Mouse (Mus musculus): ENCODE measurements around the gene Lmna.

Lmna gene

GRCm38 (mm10) chr3:88500655-88501365 is 8.9 kb downstream of the Lmna start:
- DNase-seq (ENCODE audit: low spot score in 2 of 2) = no peak

DNA sequence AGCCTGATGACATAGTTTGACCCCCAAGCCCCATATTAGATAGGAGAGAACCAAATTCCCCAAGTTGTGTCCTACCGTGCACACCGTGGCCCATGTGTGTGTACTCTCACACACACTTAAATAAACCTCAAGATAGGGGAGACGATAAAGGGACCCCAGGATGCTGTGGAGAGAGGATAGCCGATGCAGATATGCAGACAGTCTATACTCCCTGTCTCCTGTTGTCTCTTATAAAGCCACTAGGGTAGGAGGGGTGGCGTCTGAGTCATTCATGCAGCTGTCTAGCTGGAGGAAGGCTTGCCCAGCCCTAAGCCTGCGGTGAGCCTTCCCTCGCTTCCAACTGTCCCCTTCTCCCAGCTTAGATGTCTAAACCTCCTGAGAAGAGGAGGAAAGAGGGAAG is 9.7 kb downstream of the Lmna start:
- DNase-seq (ENCODE audit: low spot score in 2 of 2) = no peak

DNA sequence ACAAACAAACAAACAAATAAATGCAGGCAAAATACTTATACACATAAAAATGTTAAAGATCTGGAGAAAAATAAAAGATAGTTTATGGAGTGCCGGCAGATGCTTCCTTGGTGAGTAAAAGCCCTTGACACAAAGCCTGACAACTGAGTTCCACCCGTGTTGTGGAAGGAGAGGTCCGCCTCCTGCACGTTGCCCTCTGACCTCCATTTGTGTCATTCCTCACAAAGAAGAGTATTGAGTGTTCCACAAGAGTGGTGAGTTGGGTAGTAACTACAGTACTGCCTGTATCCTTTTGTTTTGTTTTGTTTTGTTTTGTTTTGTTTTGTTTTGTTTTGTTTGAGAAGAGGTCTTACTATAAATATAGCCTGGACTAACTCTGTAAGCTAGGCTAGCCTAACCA is 10.2 kb downstream of the Lmna start:
- no peak for DNase-seq (ENCODE audit: low spot score in 2 of 2)

- DNase-seq (ENCODE audit: low spot score in 2 of 2) = no peak
Observed at GRCm38 (mm10) chr3:88495741-88496415, 13.9 kb downstream of the Lmna start.

- DNase-seq (ENCODE audit: low spot score in 2 of 2) = peak in 1 of 2 experiments; percentile 57
Observed at GRCm38 (mm10) chr3:88494836-88495628, 14.7 kb downstream of the Lmna start.

DNA sequence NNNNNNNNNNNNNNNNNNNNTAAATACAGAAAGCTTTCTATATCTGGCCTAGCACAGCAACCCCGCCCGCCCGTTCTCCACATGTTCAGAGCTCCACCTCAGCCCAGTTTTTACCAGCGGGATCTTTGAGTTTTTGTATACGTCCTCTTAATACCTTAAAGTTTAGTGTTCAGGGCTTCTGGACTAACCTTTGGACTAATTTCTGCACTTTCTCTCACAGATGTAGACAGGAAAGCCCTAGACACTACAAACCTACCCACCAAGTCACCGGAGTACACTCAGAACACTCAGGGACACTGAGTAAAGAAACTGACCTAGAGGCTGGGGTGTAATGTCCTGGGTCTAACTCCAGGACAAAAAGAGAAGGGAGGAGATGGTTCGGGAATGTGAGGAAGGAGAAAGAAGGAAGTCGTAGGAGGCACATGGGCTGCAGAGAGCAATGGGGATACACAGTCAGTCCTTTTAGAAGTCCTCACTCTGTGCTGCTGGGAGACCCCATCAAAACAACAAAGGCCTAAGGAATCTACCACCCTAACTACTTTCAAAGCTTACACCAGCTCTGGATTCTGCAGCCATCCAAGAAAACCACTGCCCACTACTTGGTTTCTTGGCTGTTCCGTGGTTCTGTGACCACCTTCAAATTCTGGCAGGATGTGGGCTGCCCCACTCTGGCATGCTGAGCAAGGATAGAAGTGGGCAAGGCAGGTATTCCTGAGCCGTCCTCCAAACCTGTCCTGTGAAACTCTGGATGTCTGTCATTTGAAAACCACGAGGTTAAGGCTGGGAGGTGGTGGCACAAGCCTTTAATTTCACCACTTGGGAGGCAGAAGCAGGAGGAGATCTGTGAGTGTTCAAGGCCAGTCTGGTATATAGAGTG is 15.8 kb downstream of the Lmna start:
- DNase-seq (ENCODE audit: low spot score in 2 of 2) = no peak

- DNase-seq (ENCODE audit: low spot score in 2 of 2) = no peak
Observed at GRCm38 (mm10) chr3:88487396-88487795, 22.4 kb downstream of the Lmna start.

DNA sequence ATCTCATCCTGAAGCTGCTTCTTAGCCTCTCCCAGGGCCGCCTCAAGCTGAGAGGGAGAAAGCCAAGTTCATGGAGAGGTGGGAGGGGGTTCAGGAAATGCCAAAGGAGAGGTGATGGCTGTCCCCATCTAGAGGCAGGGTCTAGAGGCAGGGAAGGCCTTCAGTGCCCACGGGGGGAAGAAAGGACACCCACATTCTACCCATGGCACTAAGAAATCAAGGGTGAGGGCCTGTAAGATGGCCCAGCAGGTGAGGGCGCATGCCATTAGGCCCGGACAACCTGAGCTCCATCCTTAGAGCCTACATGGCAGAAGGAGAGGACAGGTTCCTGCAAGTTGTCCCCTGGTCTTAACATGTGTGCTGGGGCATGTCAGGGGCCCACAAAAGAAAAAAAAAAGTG is 22.9 kb downstream of the Lmna start:
- no peak for DNase-seq (ENCODE audit: low spot score in 2 of 2)

DNA sequence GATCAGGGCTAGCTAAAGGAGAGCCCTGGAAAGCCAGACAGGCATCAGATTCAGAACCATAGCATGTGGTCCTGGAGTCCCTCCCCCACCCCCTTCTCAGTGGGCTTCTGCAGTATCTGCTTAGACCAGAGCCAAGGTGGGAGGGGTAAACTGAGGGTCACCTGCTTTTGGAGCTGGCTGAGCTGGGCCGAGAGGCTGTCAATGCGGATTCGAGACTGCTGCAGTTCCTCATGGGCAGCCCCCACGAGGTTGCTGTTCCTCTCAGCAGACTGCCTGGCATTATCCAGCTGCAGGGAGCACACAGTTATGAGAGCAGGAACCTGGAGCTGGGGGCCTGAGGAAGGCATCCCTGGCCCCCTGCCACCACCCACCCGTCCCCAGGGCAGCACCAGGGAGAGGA is 23.7 kb downstream of the Lmna start:
- no peak for DNase-seq (ENCODE audit: low spot score in 2 of 2)

DNA sequence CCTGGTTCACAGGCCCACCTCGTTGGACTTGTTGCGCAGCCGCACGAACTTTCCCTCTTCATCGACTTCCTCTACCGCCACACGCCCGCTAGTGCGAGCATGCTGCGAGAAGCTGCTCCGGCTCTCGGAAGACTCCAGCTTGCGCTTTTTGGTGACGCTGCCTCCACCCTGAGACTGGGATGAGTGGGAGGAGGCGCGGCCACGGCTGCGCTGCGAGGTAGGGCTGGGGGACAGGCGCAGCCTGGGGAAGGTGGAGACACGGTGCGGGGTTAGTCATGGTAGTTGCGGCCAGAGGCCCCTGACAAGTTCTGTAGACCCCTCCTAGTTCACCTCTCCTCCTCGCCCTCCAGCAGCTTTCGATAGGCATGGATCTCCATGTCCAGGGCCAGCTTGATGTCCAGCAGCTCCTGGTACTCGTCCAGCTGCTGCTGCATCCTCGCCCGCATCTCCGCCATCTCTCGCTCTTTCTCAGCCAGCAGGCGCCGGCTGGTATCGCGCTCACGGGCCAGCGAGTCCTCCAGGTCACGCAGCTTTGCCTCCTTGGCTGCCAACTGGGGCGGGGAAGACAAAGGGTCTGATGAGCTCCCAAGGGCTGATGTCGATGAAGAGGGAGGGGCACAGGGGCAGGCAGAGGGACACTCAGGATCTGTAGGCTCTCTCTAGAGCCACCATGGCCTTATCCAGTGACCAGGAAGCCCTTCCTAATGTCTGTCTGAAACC is 25.0 kb downstream of the Lmna start:
- DNase-seq (ENCODE audit: low spot score in 2 of 2) = no peak

- DNase-seq (ENCODE audit: low spot score in 2 of 2) = peak in 1 of 2 experiments; percentile 40
Observed at GRCm38 (mm10) chr3:88483621-88484020, 26.1 kb downstream of the Lmna start.

GRCm38 (mm10) chr3:88483141-88483540 is 26.6 kb downstream of the Lmna start:
- DNase-seq (ENCODE audit: low spot score in 2 of 2) = no peak

DNA sequence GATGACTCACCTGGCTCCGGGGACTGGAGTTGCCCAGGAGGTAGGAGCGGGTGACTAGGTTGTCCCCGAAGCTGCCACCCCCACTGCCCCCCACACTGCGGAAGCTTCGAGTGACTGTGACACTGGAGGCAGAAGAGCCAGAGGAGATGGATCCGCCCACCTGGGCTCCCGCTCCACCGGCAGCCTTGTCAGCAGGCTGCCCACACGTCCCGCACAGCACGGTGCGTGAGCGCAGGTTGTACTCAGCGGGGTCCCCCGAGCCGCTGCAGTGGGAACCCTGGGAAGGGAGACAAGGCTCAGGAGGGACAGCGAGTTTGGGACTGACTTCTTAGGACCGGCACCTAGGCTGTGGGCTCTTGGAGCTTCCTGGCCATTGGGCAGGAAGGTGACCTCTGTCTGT is 27.4 kb downstream of the Lmna start:
- no peak for DNase-seq (ENCODE audit: low spot score in 2 of 2)

DNA sequence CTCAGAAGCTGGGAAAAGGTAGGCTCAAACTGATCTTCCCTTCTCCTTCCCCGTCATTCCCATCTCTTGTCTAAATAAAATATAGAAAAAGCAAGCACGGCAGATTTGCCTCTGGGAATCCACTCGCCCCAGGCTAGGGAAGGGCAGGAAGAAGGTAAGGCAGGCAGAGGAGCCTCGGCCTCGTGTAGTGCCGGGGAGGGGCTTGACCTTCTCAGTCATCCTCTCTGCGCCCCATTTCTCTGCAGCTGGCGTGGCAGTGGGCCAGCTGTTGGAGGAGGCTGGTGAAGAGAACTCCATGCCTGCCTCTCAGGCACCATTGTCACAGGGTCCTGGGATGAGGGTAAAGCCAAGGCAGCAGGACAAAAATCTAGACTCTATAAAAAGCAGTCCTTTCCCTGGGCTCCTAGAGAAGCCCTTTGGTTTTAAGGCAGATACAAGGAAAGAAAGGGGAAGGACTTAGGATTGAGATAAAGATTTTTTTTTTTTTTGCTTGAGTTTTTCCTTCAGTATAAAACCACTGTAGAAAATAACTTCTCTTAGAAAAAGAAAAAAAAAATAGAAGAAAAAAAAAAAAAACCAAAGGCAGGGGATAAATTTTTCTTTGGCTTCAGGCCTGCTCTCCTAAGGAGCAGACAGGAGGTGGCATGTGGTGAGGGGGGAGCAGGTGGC is 28.2 kb downstream of the Lmna start:
- DNase-seq (ENCODE audit: low spot score in 2 of 2) = no peak

GRCm38 (mm10) chr3:88480679-88481078 is 29.1 kb downstream of the Lmna start:
- DNase-seq (ENCODE audit: low spot score in 2 of 2) = no peak

DNA sequence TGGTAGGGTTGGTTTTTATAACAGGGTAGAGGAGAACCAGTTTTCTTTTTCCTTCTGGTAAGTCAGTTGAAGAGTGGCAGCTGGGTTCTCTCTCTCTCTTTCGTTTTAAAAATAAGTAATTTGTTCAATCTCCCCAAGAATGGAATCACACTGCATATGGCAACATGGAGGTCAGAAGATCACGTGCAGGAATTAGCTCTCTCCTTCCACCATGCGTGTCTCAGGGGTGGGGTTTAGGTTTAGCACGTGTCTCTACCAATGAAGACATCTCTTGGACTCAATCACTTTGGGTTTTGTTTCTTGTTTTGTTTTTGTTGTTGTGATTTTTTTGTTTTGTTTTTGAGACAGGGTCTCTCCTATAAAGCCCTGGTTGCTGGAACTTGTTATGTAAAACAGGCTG is 29.9 kb downstream of the Lmna start:
- DNase-seq (ENCODE audit: low spot score in 2 of 2) = no peak

- no peak for DNase-seq (ENCODE audit: low spot score in 2 of 2)
Observed at GRCm38 (mm10) chr3:88479163-88479562, 30.6 kb downstream of the Lmna start.

- DNase-seq (ENCODE audit: low spot score in 2 of 2) = peak in 1 of 2 experiments; percentile 49
Observed at GRCm38 (mm10) chr3:88477735-88478134, 32.0 kb downstream of the Lmna start.

DNA sequence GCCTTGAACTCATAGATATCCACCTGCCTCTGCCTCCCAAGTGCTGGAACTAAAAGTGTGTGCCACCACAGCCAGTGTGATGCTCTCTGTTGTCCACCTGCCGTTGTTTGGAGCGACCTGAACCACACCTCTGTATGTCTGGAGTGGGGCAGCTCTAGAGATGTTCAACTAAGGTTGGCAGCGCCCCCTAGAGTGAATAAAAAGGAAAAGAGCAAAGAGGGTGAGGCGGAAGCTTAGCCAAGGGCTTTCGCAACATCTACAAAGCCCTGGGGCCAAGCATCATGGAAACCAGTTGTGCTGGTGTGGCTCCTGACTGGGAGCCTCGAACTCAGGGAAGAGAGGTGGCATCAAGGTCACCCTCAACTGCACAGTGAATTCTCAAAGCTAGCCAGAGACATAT is 33.4 kb downstream of the Lmna start:
- DNase-seq (ENCODE audit: low spot score in 2 of 2) = no peak

DNA sequence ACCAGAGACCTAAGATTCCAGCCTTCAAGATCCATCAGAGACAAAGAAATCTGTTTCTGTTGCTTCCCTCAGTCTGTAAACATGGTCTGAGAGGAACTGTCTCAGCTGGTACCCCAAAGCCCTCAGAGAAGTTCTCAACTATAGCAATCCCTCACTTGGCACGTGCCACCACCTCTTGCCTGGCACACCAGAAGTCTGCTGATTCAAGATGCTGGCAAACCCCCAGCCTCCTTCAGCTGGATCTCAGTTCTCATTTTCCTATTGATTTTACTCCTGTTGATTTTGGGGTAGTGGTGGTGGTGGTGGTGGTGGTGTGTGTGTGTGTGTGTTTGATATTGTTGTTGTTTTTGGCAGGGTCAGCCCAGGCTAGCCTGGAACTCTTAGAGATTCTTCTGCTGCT is 36.2 kb downstream of the Lmna start:
- no peak for DNase-seq (ENCODE audit: low spot score in 2 of 2)

DNA sequence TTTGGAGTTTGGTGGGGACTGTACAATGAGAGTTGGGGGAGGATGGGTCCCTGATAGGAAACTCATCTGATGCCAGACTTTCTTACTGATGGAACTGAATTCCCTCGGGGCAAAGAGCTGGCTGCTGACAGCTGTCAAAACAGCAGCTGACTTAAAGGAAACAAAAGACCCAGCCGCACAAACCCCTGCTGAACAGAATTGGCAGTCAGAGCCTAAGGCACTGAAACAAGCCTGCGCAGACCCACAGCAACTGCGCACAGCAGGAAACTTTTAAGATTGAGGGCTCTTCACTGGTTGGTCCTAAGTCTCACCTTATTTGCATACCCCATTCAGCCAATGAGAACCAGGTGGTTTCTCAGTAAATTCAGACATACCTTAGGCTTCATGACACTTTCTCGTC is 36.7 kb downstream of the Lmna start:
- no peak for DNase-seq (ENCODE audit: low spot score in 2 of 2)

Data from frontal cortex, postnatal 10 days (tissue).